Mouse (Mus musculus) midbrain, postnatal 0 days (tissue): ENCODE results near the gene Chsy1. TPM values are rescaled to one million over a fixed set of nuclear protein-coding genes. Genes with fewer than 3 reads are reported as not detected.

ENCODE experiments used
- ATAC-seq: fragments of 200-750 bp; cut with Nextera tagmentation; 2 replicates; pipeline ENCODE4 v1.8.0; 2017; ENCODE audit warnings: moderate number of reproducible peaks, mild to moderate bottlenecking, moderate TSS enrichment, moderate library complexity; ENCODE audit not compliant: low FRiP score
- DNase-seq: peaks from one replicate; pipeline ENCODE4 v3.0.0-alpha.2; 2015; ENCODE audit warnings: low spot score
- H3K27ac ChIP-seq: fragments of 300-500 bp; sonication (generic); 2 replicates; pipeline ENCODE4 v1.5.1; 2014; ENCODE audit warnings: low read depth, mild to moderate bottlenecking, low read length, mixed read lengths
- H3K27me3 ChIP-seq: fragments of 300-500 bp; sonication (generic); 2 replicates; pipeline ENCODE4 v1.6.1; 2014; ENCODE audit warnings: low read length, control low read depth, mixed read lengths; ENCODE audit not compliant: insufficient read depth
- H3K36me3 ChIP-seq: fragments of 300-500 bp; sonication (generic); 2 replicates; pipeline ENCODE4 v1.6.1; 2014; ENCODE audit warnings: low read length, control low read depth, mixed read lengths; ENCODE audit not compliant: insufficient read depth
- H3K4me1 ChIP-seq: fragments of 300-500 bp; sonication (generic); 2 replicates; pipeline ENCODE4 v1.6.1; 2014; ENCODE audit warnings: mild to moderate bottlenecking, control low read depth, antibody characterized with exemption, low read length, mixed read lengths; ENCODE audit not compliant: insufficient read depth
- H3K4me2 ChIP-seq: fragments of 300-500 bp; sonication (generic); 2 replicates; pipeline ENCODE4 v1.6.1; 2014; ENCODE audit warnings: low read depth, mild to moderate bottlenecking, low read length, mixed read lengths; ENCODE audit not compliant: poor library complexity, severe bottlenecking
- H3K4me3 ChIP-seq: fragments of 300-500 bp; sonication (generic); 2 replicates; pipeline ENCODE4 v1.5.1; 2014; ENCODE audit warnings: low read depth, mild to moderate bottlenecking, low read length, moderate library complexity
- H3K9ac ChIP-seq: fragments of 300-500 bp; sonication (generic); replicated peaks from 2 replicates; pipeline ENCODE4 v1.6.1; 2014; ENCODE audit warnings: mild to moderate bottlenecking, low read length, moderate library complexity, mixed read lengths; ENCODE audit not compliant: poor library complexity, severe bottlenecking
- H3K9me3 ChIP-seq: fragments of 300-500 bp; sonication (generic); 2 replicates; pipeline ENCODE4 v1.6.1; 2016; ENCODE audit warnings: low read length, control low read depth
- CTCF ChIP-seq: IDR thresholded peaks from 2 replicates; pipeline ENCODE4 v1.5.1; 2016; ENCODE audit warnings: antibody characterized with exemption, mild to moderate bottlenecking
- WGBS: fragments of 180-500 bp; shearing (Covaris S2); extraction: QIAGEN DNeasy Blood & Tissue Kit; methylation state at CpG from one replicate; pipeline ENCODE4 v1.1.7; 2014; 5-methylcytosine and 5-hydroxymethylcytosine counted together
- polyA plus RNA-seq: library from polyadenylated mRNA; unstranded; fragments of >200 nt; fragmentation: Nextera tagmentation; extraction: Ambion mirVana; gene quantifications from 2 replicates; pipeline ENCODE4 v1.2.1, GENCODE M21; 2015
- total RNA-seq: library from RNA; depleted of rRNA; stranded (reverse); fragments of >200 nt; gene quantifications from 2 replicates; pipeline ENCODE4 v1.2.3, GENCODE M21; 2014

Gene Chsy1
- total and polyA plus RNA-seq, 2 experiments from 2014 or later: 7.2 to 38.9 TPM

DNA sequence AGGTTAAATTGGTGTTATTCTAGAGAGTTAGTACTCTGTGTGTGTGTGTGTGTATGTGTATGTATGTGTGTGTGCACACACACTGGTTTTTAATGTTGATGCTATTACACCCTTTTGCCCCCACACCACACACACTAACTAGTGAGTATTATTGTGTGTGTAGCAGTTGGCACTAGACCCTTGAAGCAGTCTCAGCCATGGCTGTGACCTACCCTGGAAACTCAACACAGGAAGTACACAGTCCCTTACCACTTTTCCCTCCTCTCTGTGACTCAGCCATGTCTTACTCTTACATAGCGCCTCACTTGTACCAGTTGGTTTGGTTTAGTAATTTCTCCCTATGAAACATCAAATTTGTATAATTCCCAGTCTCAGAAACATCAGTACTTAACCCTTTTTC, 37.8 kb downstream of the Chsy1 start:
- H3K27me3 ChIP-seq: no peaks in the 10 kb centered on the region

GRCm38 (mm10) chr7:66147816-66148215, 38.5 kb downstream of the Chsy1 start:
- no peak overlapping the region for H3K4me2 ChIP-seq
- H3K36me3 ChIP-seq: no peaks in the 10 kb centered on the region
- H3K4me1 ChIP-seq: peaks cover 1% of the 10 kb centered on the region; the same call in 1 of the 2 replicates
- no peak for DNase-seq
- H3K27me3 ChIP-seq: no peaks in the 10 kb centered on the region
- no peak overlapping the region for H3K27ac ChIP-seq
- no peak overlapping the region for H3K9ac ChIP-seq
- 99% methylated on average over 3 of the region's 3 CpGs for WGBS
- H3K4me3 ChIP-seq: no peak overlapping the region
- no peak for TF ChIP-seq CTCF
- no peak for ATAC-seq
- no peaks in the 10 kb centered on the region for H3K9me3 ChIP-seq

More for the DNA sequence above, 37.8 kb downstream of the Chsy1 start:
- Histone ChIP-seq H3K4me2 (no peak overlapping the region), H3K27ac (no peak overlapping the region), H3K9ac (no peak overlapping the region), H3K36me3 (no peaks in the 10 kb centered on the region), H3K4me3 (no peak overlapping the region), H3K4me1 (peaks cover 8% of the 10 kb centered on the region), H3K9me3 (no peaks in the 10 kb centered on the region)
- WGBS: 97% methylated on average over 1 of the region's 1 CpGs
- no peak for ATAC-seq
- TF ChIP-seq CTCF: no peak
- no peak for DNase-seq

DNA sequence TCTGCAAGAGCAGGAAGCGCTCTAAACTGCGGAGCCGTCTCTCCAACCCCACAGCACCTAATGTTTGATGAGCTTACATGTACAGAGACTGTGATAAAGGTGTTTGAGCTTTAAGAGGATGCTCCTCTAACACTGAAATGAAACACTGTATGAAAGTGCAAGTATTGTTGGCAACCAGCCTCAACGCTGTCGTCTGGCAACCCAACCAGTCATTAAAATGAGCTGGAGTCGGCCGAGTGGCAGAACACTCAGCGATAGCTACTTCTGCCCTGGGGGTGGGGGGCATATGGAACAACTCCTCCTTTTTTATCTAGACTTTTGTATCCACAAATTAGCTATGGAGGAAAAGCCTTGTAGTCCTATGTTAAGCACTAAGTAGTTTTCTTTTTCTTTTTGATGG, 40.2 kb downstream of the Chsy1 start:
- no peak overlapping the region for H3K4me2 ChIP-seq
- no peaks in the 10 kb centered on the region for H3K9me3 ChIP-seq
- TF ChIP-seq CTCF: no peak
- no peaks in the 10 kb centered on the region for H3K4me1 ChIP-seq
- H3K27ac ChIP-seq: no peak overlapping the region
- ATAC-seq (no peak), DNase-seq (no peak)
- H3K36me3 ChIP-seq: no peaks in the 10 kb centered on the region
- H3K4me3 ChIP-seq: no peak overlapping the region
- no peak overlapping the region for H3K9ac ChIP-seq
- H3K27me3 ChIP-seq: no peaks in the 10 kb centered on the region
- WGBS: 76% methylated on average over 8 of the region's 8 CpGs

GRCm38 (mm10) chr7:66150411-66150810, 41.1 kb downstream of the Chsy1 start:
- Histone ChIP-seq H3K27ac (no peak overlapping the region), H3K4me2 (no peak overlapping the region), H3K36me3 (no peaks in the 10 kb centered on the region), H3K4me1 (no peaks in the 10 kb centered on the region), H3K27me3 (no peaks in the 10 kb centered on the region), H3K9ac (no peak overlapping the region), H3K9me3 (no peaks in the 10 kb centered on the region), H3K4me3 (no peak overlapping the region)
- no peak for TF ChIP-seq CTCF
- DNase-seq: no peak
- 79% methylated on average over 3 of the region's 3 CpGs for WGBS
- no peak for ATAC-seq

DNA sequence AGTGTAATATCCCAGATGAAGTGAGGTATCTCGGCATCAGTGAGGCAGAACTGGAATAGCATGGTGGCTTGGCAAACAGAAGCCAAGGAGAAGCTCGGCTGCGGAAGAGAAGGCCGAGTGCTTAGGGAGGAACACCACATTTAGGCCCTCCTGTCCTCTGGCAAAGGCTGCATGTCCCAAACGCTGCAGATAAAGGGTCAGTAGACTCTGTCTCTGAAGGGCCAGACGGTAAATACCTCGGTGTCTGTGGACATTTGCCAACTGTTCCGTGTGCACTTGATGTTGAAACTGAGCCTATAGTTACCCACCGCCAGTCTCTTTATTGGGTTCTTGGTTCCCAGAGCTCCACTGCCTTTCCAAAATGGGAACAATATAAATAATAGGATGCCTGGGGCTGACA, 48.1 kb downstream of the Chsy1 start:
- H3K4me1 ChIP-seq: no peaks in the 10 kb centered on the region
- H3K27ac ChIP-seq: no peak overlapping the region
- no peak for TF ChIP-seq CTCF
- H3K4me3 ChIP-seq: no peak overlapping the region
- ATAC-seq (no peak), DNase-seq (peak; percentile 36)
- H3K9me3 ChIP-seq: no peaks in the 10 kb centered on the region
- no peaks in the 10 kb centered on the region for H3K27me3 ChIP-seq
- no peak overlapping the region for H3K9ac ChIP-seq
- WGBS: 71% methylated on average over 9 of the region's 9 CpGs
- H3K4me2 ChIP-seq: no peak overlapping the region
- no peaks in the 10 kb centered on the region for H3K36me3 ChIP-seq

DNA sequence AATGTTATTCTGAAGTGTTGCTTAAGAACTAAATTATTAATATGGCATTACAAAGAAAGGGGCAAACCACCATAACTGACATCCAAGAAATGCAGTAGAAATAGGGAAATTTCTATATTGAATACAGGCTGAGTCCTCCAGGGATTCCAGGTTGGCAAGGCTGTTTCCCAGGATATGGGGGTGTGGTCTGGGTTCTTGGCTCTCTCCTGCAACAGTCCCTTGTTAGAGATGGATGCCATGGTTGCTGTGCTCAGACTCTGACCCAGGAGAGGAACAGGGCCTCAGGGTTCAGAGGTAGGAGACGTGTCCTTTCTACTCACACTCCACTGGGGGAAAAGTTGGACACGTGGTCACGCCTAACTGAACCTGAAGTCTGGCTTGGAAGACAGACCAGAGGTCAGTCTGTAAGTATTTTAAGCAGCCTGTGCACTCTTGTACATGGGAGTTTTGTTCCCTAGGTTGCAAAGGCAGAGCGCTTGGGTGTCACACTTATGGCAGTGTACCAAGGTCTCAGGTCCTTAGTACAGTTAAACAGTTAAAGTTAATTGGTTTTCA, 48.6 kb downstream of the Chsy1 start:
- TF ChIP-seq CTCF: no peak
- Histone ChIP-seq H3K4me1 (no peaks in the 10 kb centered on the region; the same call in 1 of the 2 replicates), H3K4me2 (no peak overlapping the region), H3K9me3 (no peaks in the 10 kb centered on the region), H3K27ac (no peak overlapping the region), H3K9ac (no peak overlapping the region), H3K27me3 (no peaks in the 10 kb centered on the region), H3K4me3 (no peak overlapping the region), H3K36me3 (no peaks in the 10 kb centered on the region)
- WGBS: 86% methylated on average over 4 of the region's 4 CpGs
- no peak for ATAC-seq
- peak; percentile 42 for DNase-seq
